Mouse (Mus musculus) lung, embryonic 15.5 days (tissue): ENCODE measurements around the gene Ifit3. TPM values are rescaled to one million over a fixed set of nuclear protein-coding genes. Genes with fewer than 3 reads are reported as not detected.
"Not testable (repeated sequence)": the region's sequence is repeated elsewhere in the genome, so short reads cannot be mapped to it uniquely, and the experiment has no call there.

Source experiments
- ATAC-seq: fragments of 200-750 bp; cut with Nextera tagmentation; 2 replicates; pipeline ENCODE4 v1.8.0; 2017; ENCODE audit warnings: moderate number of reproducible peaks, borderline replicate concordance; ENCODE audit not compliant: low FRiP score, low TSS enrichment; ENCODE audit errors: extremely low read depth
- H3K27ac ChIP-seq: fragments of 300-500 bp; sonication (generic); 2 replicates; pipeline ENCODE4 v1.5.1; 2015; ENCODE audit warnings: moderate library complexity, mild to moderate bottlenecking, inconsistent platforms
- H3K27me3 ChIP-seq: fragments of 300-500 bp; sonication (generic); 2 replicates; pipeline ENCODE4 v1.6.1; 2015; ENCODE audit warnings: inconsistent platforms
- H3K36me3 ChIP-seq: fragments of 300-500 bp; sonication (generic); 2 replicates; pipeline ENCODE4 v1.6.1; 2015; ENCODE audit warnings: inconsistent platforms
- H3K4me1 ChIP-seq: fragments of 300-500 bp; sonication (generic); 2 replicates; pipeline ENCODE4 v1.6.1; 2015; ENCODE audit warnings: inconsistent platforms
- H3K4me2 ChIP-seq: fragments of 300-500 bp; sonication (generic); 2 replicates; pipeline ENCODE4 v1.6.1; 2015; ENCODE audit warnings: inconsistent platforms, mild to moderate bottlenecking, moderate library complexity
- H3K4me3 ChIP-seq: fragments of 300-500 bp; sonication (generic); 2 replicates; pipeline ENCODE4 v1.5.1; 2015; ENCODE audit warnings: mild to moderate bottlenecking, inconsistent platforms
- H3K9ac ChIP-seq: fragments of 300-500 bp; sonication (generic); 2 replicates; pipeline ENCODE4 v1.6.1; 2015; ENCODE audit warnings: inconsistent platforms
- H3K9me3 ChIP-seq: fragments of 300-500 bp; sonication (generic); 2 replicates; pipeline ENCODE4 v1.6.1; 2016; ENCODE audit warnings: inconsistent platforms
- WGBS: fragments of 180-500 bp; shearing (Covaris S2); methylation state at CpG from one replicate; pipeline ENCODE4 v1.1.7; 2015; 5-methylcytosine and 5-hydroxymethylcytosine counted together
- polyA plus RNA-seq: library from polyadenylated mRNA; unstranded; fragments of >200 nt; fragmentation: Nextera tagmentation; extraction: Ambion mirVana; gene quantifications from 2 replicates; pipeline ENCODE4 v1.2.1, GENCODE M21; 2015

Ifit3 gene
- polyA plus RNA-seq, 1 experiment from 2014 or later, result 0.92 TPM

- not testable (repeated sequence) for H3K9me3 ChIP-seq, H3K9ac ChIP-seq, H3K27me3 ChIP-seq, H3K4me1 ChIP-seq, H3K27ac ChIP-seq, H3K4me3 ChIP-seq, ATAC-seq, H3K36me3 ChIP-seq, H3K4me2 ChIP-seq
- WGBS, result 82% methylated on average over 3 of the region's 3 CpGs
These were observed 11.2 kb downstream of the Ifit3 start for GRCm38 (mm10) chr19:34594523-34594922.

- Histone ChIP-seq H3K27ac (no peak overlapping the region), H3K36me3 (no peaks in the 10 kb centered on the region), H3K9ac (no peak overlapping the region), H3K9me3 (no peaks in the 10 kb centered on the region), H3K4me2 (no peak overlapping the region), H3K4me1 (peaks cover 10% of the 10 kb centered on the region), H3K27me3 (no peaks in the 10 kb centered on the region), H3K4me3 (no peak overlapping the region)
- ATAC-seq, result no peak
These were observed 13.5 kb downstream of the Ifit3 start for GRCm38 (mm10) chr19:34596811-34597210.

GRCm38 (mm10) chr19:34598341-34598740, 15.0 kb downstream of the Ifit3 start:
- H3K9me3 ChIP-seq, result no peaks in the 10 kb centered on the region
- H3K36me3 ChIP-seq, result no peaks in the 10 kb centered on the region
- no peak overlapping the region for H3K4me2 ChIP-seq
- no peaks in the 10 kb centered on the region for H3K27me3 ChIP-seq
- no peak overlapping the region for H3K27ac ChIP-seq
- WGBS, result 63% methylated on average over 2 of the region's 2 CpGs
- ATAC-seq, result peak; percentile 48; the same call in 1 of the 2 replicates
- H3K9ac ChIP-seq, result no peak overlapping the region
- peaks cover 10% of the 10 kb centered on the region for H3K4me1 ChIP-seq
- H3K4me3 ChIP-seq, result no peak overlapping the region

- H3K9ac ChIP-seq, ATAC-seq, H3K27ac ChIP-seq: not testable (repeated sequence)
These were observed 15.9 kb downstream of the Ifit3 start for GRCm38 (mm10) chr19:34599250-34599649.

GRCm38 (mm10) chr19:34601888-34602287, 18.6 kb downstream of the Ifit3 start, which contains the start of gene Ifit1bl1:
TSS of gene Ifit1bl1 (minus strand) at chr19:34601956.
- H3K4me1 ChIP-seq, H3K27me3 ChIP-seq, H3K9me3 ChIP-seq, H3K4me2 ChIP-seq, ATAC-seq, H3K9ac ChIP-seq, H3K27ac ChIP-seq, H3K36me3 ChIP-seq, H3K4me3 ChIP-seq: not testable (repeated sequence)
- WGBS, result 30% methylated on average over 1 of the region's 1 CpGs

More at GRCm38 (mm10) chr19:34599250-34599649, 15.9 kb downstream of the Ifit3 start:
- not testable (repeated sequence) for H3K27me3 ChIP-seq, H3K4me1 ChIP-seq, H3K4me2 ChIP-seq, H3K4me3 ChIP-seq, H3K9me3 ChIP-seq, H3K36me3 ChIP-seq

- H3K27me3 ChIP-seq, result no peaks in the 10 kb centered on the region
- H3K9me3 ChIP-seq, result no peaks in the 10 kb centered on the region
- no peak overlapping the region for H3K4me3 ChIP-seq
- H3K9ac ChIP-seq, result no peak overlapping the region
- WGBS, result 83% methylated on average over 3 of the region's 3 CpGs
- no peaks in the 10 kb centered on the region for H3K4me1 ChIP-seq
- H3K27ac ChIP-seq, result no peak overlapping the region
- H3K36me3 ChIP-seq, result no peaks in the 10 kb centered on the region
- ATAC-seq, result no peak
- H3K4me2 ChIP-seq, result no peak overlapping the region
These were observed 22.1 kb downstream of the Ifit3 start for GRCm38 (mm10) chr19:34605472-34605871.

- H3K4me1 ChIP-seq, H3K36me3 ChIP-seq, H3K4me3 ChIP-seq, H3K9ac ChIP-seq, H3K27ac ChIP-seq, H3K4me2 ChIP-seq, H3K9me3 ChIP-seq, H3K27me3 ChIP-seq: not testable (repeated sequence)
- peak; percentile 35; the same call in 1 of the 2 replicates for ATAC-seq
- WGBS, result 36% methylated on average over 4 of the region's 4 CpGs
These were observed 24.1 kb downstream of the Ifit3 start, which contains the start of gene Ifit3b for GRCm38 (mm10) chr19:34607237-34608051. TSS of gene Ifit3b (plus strand) at chr19:34607970.

- not testable (repeated sequence) for H3K27ac ChIP-seq, H3K9me3 ChIP-seq, H3K4me2 ChIP-seq, H3K4me1 ChIP-seq, H3K27me3 ChIP-seq, ATAC-seq, H3K9ac ChIP-seq, H3K4me3 ChIP-seq, H3K36me3 ChIP-seq
- WGBS, result 69% methylated on average over 3 of the region's 3 CpGs
These were observed 26.8 kb downstream of the Ifit3 start for GRCm38 (mm10) chr19:34610118-34610517.

- H3K9me3 ChIP-seq, H3K9ac ChIP-seq, H3K27me3 ChIP-seq, H3K4me3 ChIP-seq, H3K27ac ChIP-seq, H3K4me2 ChIP-seq, H3K36me3 ChIP-seq, ATAC-seq, H3K4me1 ChIP-seq: not testable (repeated sequence)
- 64% methylated on average over 5 of the region's 11 CpGs for WGBS
These were observed 29.1 kb downstream of the Ifit3 start for GRCm38 (mm10) chr19:34612243-34613001.

- Histone ChIP-seq H3K9ac (no peak overlapping the region), H3K36me3 (no peaks in the 10 kb centered on the region), H3K27ac (no peak overlapping the region), H3K4me3 (no peak overlapping the region), H3K4me1 (no peaks in the 10 kb centered on the region), H3K27me3 (no peaks in the 10 kb centered on the region), H3K4me2 (no peak overlapping the region), H3K9me3 (no peaks in the 10 kb centered on the region)
- 79% methylated on average over 5 of the region's 5 CpGs for WGBS
- no peak for ATAC-seq
These were observed 37.5 kb downstream of the Ifit3 start for GRCm38 (mm10) chr19:34620871-34621270.

- ATAC-seq, result no peak
- no peaks in the 10 kb centered on the region for H3K36me3 ChIP-seq
- WGBS, result 89% methylated on average over 6 of the region's 6 CpGs
- H3K4me3 ChIP-seq, result no peak overlapping the region
- no peak overlapping the region for H3K4me2 ChIP-seq
- no peak overlapping the region for H3K27ac ChIP-seq
- no peaks in the 10 kb centered on the region for H3K9me3 ChIP-seq
- H3K4me1 ChIP-seq, result no peaks in the 10 kb centered on the region
- H3K9ac ChIP-seq, result no peak overlapping the region
- no peaks in the 10 kb centered on the region for H3K27me3 ChIP-seq
These were observed 40.5 kb downstream of the Ifit3 start for GRCm38 (mm10) chr19:34623781-34624180.

GRCm38 (mm10) chr19:34624663-34625062, 41.3 kb downstream of the Ifit3 start:
- no peaks in the 10 kb centered on the region for H3K36me3 ChIP-seq
- H3K9me3 ChIP-seq, result no peaks in the 10 kb centered on the region
- H3K4me2 ChIP-seq, result no peak overlapping the region
- no peaks in the 10 kb centered on the region for H3K4me1 ChIP-seq
- WGBS, result 68% methylated on average over 4 of the region's 4 CpGs
- ATAC-seq, result no peak
- H3K27me3 ChIP-seq, result no peaks in the 10 kb centered on the region
- no peak overlapping the region for H3K4me3 ChIP-seq
- H3K9ac ChIP-seq, result no peak overlapping the region
- H3K27ac ChIP-seq, result no peak overlapping the region
